Mouse (Mus musculus) midbrain, postnatal 0 days (tissue): ENCODE measurements around the gene Ap2s1. TPM values are rescaled to one million over a fixed set of nuclear protein-coding genes. Genes with fewer than 3 reads are reported as not detected.

ENCODE experiments used
- ATAC-seq: fragments of 200-750 bp; cut with Nextera tagmentation; 2 replicates; pipeline ENCODE4 v1.8.0; 2017; ENCODE audit warnings: moderate number of reproducible peaks, mild to moderate bottlenecking, moderate TSS enrichment, moderate library complexity; ENCODE audit not compliant: low FRiP score
- DNase-seq: peaks from one replicate; pipeline ENCODE4 v3.0.0-alpha.2; 2015; ENCODE audit warnings: low spot score
- H3K27ac ChIP-seq: fragments of 300-500 bp; sonication (generic); 2 replicates; pipeline ENCODE4 v1.5.1; 2014; ENCODE audit warnings: low read depth, mild to moderate bottlenecking, low read length, mixed read lengths
- H3K27me3 ChIP-seq: fragments of 300-500 bp; sonication (generic); 2 replicates; pipeline ENCODE4 v1.6.1; 2014; ENCODE audit warnings: low read length, control low read depth, mixed read lengths; ENCODE audit not compliant: insufficient read depth
- H3K36me3 ChIP-seq: fragments of 300-500 bp; sonication (generic); 2 replicates; pipeline ENCODE4 v1.6.1; 2014; ENCODE audit warnings: low read length, control low read depth, mixed read lengths; ENCODE audit not compliant: insufficient read depth
- H3K4me1 ChIP-seq: fragments of 300-500 bp; sonication (generic); 2 replicates; pipeline ENCODE4 v1.6.1; 2014; ENCODE audit warnings: mild to moderate bottlenecking, control low read depth, antibody characterized with exemption, low read length, mixed read lengths; ENCODE audit not compliant: insufficient read depth
- H3K4me2 ChIP-seq: fragments of 300-500 bp; sonication (generic); 2 replicates; pipeline ENCODE4 v1.6.1; 2014; ENCODE audit warnings: low read depth, mild to moderate bottlenecking, low read length, mixed read lengths; ENCODE audit not compliant: poor library complexity, severe bottlenecking
- H3K4me3 ChIP-seq: fragments of 300-500 bp; sonication (generic); 2 replicates; pipeline ENCODE4 v1.5.1; 2014; ENCODE audit warnings: low read depth, mild to moderate bottlenecking, low read length, moderate library complexity
- H3K9ac ChIP-seq: fragments of 300-500 bp; sonication (generic); replicated peaks from 2 replicates; pipeline ENCODE4 v1.6.1; 2014; ENCODE audit warnings: mild to moderate bottlenecking, low read length, moderate library complexity, mixed read lengths; ENCODE audit not compliant: poor library complexity, severe bottlenecking
- H3K9me3 ChIP-seq: fragments of 300-500 bp; sonication (generic); 2 replicates; pipeline ENCODE4 v1.6.1; 2016; ENCODE audit warnings: low read length, control low read depth
- CTCF ChIP-seq: IDR thresholded peaks from 2 replicates; pipeline ENCODE4 v1.5.1; 2016; ENCODE audit warnings: antibody characterized with exemption, mild to moderate bottlenecking
- WGBS: fragments of 180-500 bp; shearing (Covaris S2); extraction: QIAGEN DNeasy Blood & Tissue Kit; methylation state at CpG from one replicate; pipeline ENCODE4 v1.1.7; 2014; 5-methylcytosine and 5-hydroxymethylcytosine counted together
- polyA plus RNA-seq: library from polyadenylated mRNA; unstranded; fragments of >200 nt; fragmentation: Nextera tagmentation; extraction: Ambion mirVana; gene quantifications from 2 replicates; pipeline ENCODE4 v1.2.1, GENCODE M21; 2015
- total RNA-seq: library from RNA; depleted of rRNA; stranded (reverse); fragments of >200 nt; gene quantifications from 2 replicates; pipeline ENCODE4 v1.2.3, GENCODE M21; 2014

Ap2s1 gene
- total and polyA plus RNA-seq, 2 experiments from 2014 or later = 556 to 573 TPM

- DNase-seq (no peak), ATAC-seq (no peak)
- 96% methylated on average over 4 of the region's 4 CpGs for WGBS
- no peak overlapping the region for H3K4me2 ChIP-seq
- no peak overlapping the region for H3K27ac ChIP-seq
- H3K9me3 ChIP-seq = no peaks in the 10 kb centered on the region
- no peak overlapping the region for H3K9ac ChIP-seq
- H3K36me3 ChIP-seq = peaks cover 47% of the 10 kb centered on the region
- H3K27me3 ChIP-seq = no peaks in the 10 kb centered on the region
- H3K4me3 ChIP-seq = no peak overlapping the region
- TF ChIP-seq CTCF = no peak
- no peaks in the 10 kb centered on the region for H3K4me1 ChIP-seq
Observed at GRCm38 (mm10) chr7:16745373-16745772, 7.2 kb downstream of the Ap2s1 start.

- H3K4me2 ChIP-seq = no peak overlapping the region
- peak; percentile 86 for TF ChIP-seq CTCF
- no peaks in the 10 kb centered on the region for H3K4me1 ChIP-seq
- DNase-seq (peak; percentile 83), ATAC-seq (no peak)
- no peak overlapping the region for H3K4me3 ChIP-seq
- H3K27ac ChIP-seq = no peak overlapping the region
- WGBS = 50% methylated on average over 3 of the region's 3 CpGs
- no peak overlapping the region for H3K9ac ChIP-seq
- H3K9me3 ChIP-seq = no peaks in the 10 kb centered on the region
- H3K36me3 ChIP-seq = peaks cover 47% of the 10 kb centered on the region
- no peaks in the 10 kb centered on the region for H3K27me3 ChIP-seq
Observed at GRCm38 (mm10) chr7:16746093-16746492, 7.9 kb downstream of the Ap2s1 start.

- DNase-seq (no peak), ATAC-seq (no peak)
- WGBS = 96% methylated on average over 6 of the region's 6 CpGs
- peaks cover 47% of the 10 kb centered on the region for H3K36me3 ChIP-seq
- no peaks in the 10 kb centered on the region for H3K9me3 ChIP-seq
- no peak overlapping the region for H3K9ac ChIP-seq
- H3K4me3 ChIP-seq = no peak overlapping the region
- no peak overlapping the region for H3K4me2 ChIP-seq
- no peak overlapping the region for H3K27ac ChIP-seq
- H3K27me3 ChIP-seq = no peaks in the 10 kb centered on the region
- TF ChIP-seq CTCF = no peak
- H3K4me1 ChIP-seq = no peaks in the 10 kb centered on the region
Observed at GRCm38 (mm10) chr7:16747656-16748055, 9.4 kb downstream of the Ap2s1 start.

GRCm38 (mm10) chr7:16752016-16752415 is 13.8 kb downstream of the Ap2s1 start:
- Histone ChIP-seq H3K4me1 (no peaks in the 10 kb centered on the region), H3K9me3 (no peaks in the 10 kb centered on the region), H3K9ac (no peak overlapping the region), H3K4me3 (no peak overlapping the region), H3K27me3 (no peaks in the 10 kb centered on the region), H3K4me2 (no peak overlapping the region), H3K27ac (no peak overlapping the region), H3K36me3 (peaks cover 26% of the 10 kb centered on the region)
- ATAC-seq (no peak), DNase-seq (no peak)
- 87% methylated on average over 12 of the region's 12 CpGs for WGBS
- no peak for TF ChIP-seq CTCF

GRCm38 (mm10) chr7:16755362-16756017 is 17.3 kb downstream of the Ap2s1 start:
- DNase-seq (no peak), ATAC-seq (no peak)
- Histone ChIP-seq H3K36me3 (no peaks in the 10 kb centered on the region), H3K27ac (no peak overlapping the region), H3K4me1 (no peaks in the 10 kb centered on the region), H3K4me3 (no peak overlapping the region), H3K4me2 (no peak overlapping the region), H3K27me3 (no peaks in the 10 kb centered on the region), H3K9me3 (no peaks in the 10 kb centered on the region), H3K9ac (no peak overlapping the region)
- 71% methylated on average over 17 of the region's 17 CpGs for WGBS
- no peak for TF ChIP-seq CTCF

GRCm38 (mm10) chr7:16758872-16759574 is 20.8 kb downstream of the Ap2s1 start:
- TF ChIP-seq CTCF = no peak
- no peak overlapping the region for H3K27ac ChIP-seq
- H3K4me1 ChIP-seq = no peaks in the 10 kb centered on the region
- H3K9me3 ChIP-seq = no peaks in the 10 kb centered on the region
- 36% methylated on average over 10 of the region's 11 CpGs for WGBS
- H3K9ac ChIP-seq = no peak overlapping the region
- no peak overlapping the region for H3K4me3 ChIP-seq
- no peaks in the 10 kb centered on the region for H3K36me3 ChIP-seq
- H3K27me3 ChIP-seq = no peaks in the 10 kb centered on the region
- ATAC-seq (peak; percentile 84), DNase-seq (peak; percentile 84)
- no peak overlapping the region for H3K4me2 ChIP-seq
